Mouse (Mus musculus) megakaryocyte, embryonic 14.5 days (primary cell): Measurements from ENCODE around the gene Ipmk.

Source experiments
- FLI1 ChIP-seq: IDR thresholded peaks from 2 replicates; pipeline ENCODE4 v1.6.1; 2012; ENCODE audit warnings: low read length, inconsistent platforms, mixed read lengths
- GATA1 ChIP-seq: IDR thresholded peaks from 3 replicates; pipeline ENCODE4 v1.6.1; 2012; ENCODE audit warnings: mixed read lengths, low read length, inconsistent platforms, borderline replicate concordance

GRCm38 (mm10) chr10:71331908-71332307 is 15.7 kb upstream of the Ipmk start:
- no peak for TF ChIP-seq GATA1
- no peak for TF ChIP-seq FLI1
